Comparison of ENCODE assay signal across 8 mouse cellular contexts in the genomic region with DNA sequence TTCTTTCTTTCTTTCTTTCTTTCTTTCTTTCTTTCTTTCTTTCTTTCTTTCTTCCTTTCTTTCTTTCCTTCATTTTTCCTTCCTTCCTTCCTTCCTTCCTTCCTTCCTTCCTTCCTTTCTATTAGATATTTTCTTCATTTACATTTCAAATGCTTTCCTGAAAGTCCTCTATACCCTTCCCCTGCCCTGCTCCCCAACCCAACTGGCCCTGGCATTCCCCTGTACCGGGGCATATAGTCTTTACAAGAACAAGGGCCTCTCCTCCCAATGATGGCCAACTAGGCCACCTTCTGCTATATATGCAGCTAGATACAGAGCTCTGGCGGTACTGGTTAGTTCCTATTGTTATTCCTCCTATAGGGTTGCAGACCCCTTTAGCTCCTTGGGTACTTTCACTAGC.
DNase-seq lines count a peak whose midpoint lies in the region; TF ChIP-seq lines count a peak whose summit lies in the region.
"Not testable (repeated sequence)": the region's sequence is repeated elsewhere in the genome, so short reads cannot be mapped to it uniquely, and the experiment has no call there.

No protein-coding gene starts in this region.

- not testable (repeated sequence) for H3K4me3 ChIP-seq in gastrocnemius, adult 2 months; heart, adult 2 months; kidney, adult 2 months (ENCODE audit: insufficient read depth, low read depth, low read length)

- H3K27me3 ChIP-seq in heart, adult 2 months (ENCODE audit: control insufficient read depth, insufficient read depth, low read length); kidney, adult 2 months (replicated peaks; ENCODE audit: control insufficient read depth, insufficient read depth, low read length): not testable (repeated sequence)

- not testable (repeated sequence) for H3K9ac ChIP-seq in heart, adult 2 months (ENCODE audit: low read depth, low read length)

- peak; percentile 4 for DNase-seq in adrenal gland, postnatal 10 days
- peak; percentile 26 for DNase-seq in gastrocnemius, adult 2 months
- DNase-seq in heart, adult 2 months: peak; percentile 5 to 17
- DNase-seq in kidney, adult 2 months: peak; percentile 4
- peak; percentile 4 for DNase-seq in lung, postnatal 10 days
- peak; percentile 5 to 17 for DNase-seq in spleen, postnatal 10 days (ENCODE audit: low spot score in 2 of 2)
- peak; percentile 5 to 11 for DNase-seq in thymus, postnatal 10 days (ENCODE audit: low spot score in 2 of 2)
- DNase-seq in urinary bladder, postnatal 10 days (ENCODE audit: low spot score): peak; percentile 10

- not testable (repeated sequence) for TF ChIP-seq CTCF in gastrocnemius, adult 2 months (IDR thresholded peaks at IDR 0.05); heart, adult 2 months (IDR thresholded peaks at IDR 0.05); kidney, adult 2 months (conservative IDR thresholded peaks at IDR 0.05; ENCODE audit: insufficient read depth, insufficient read length, low read depth, low read length)

- not testable (repeated sequence) for TF ChIP-seq POLR2A in heart, adult 2 months (IDR thresholded peaks at IDR 0.05; ENCODE audit: insufficient read depth, low read depth, low read length); kidney, adult 2 months (IDR thresholded peaks at IDR 0.05; ENCODE audit: low read depth, low read length)

- not testable (repeated sequence) for H3K36me3 ChIP-seq in heart, adult 2 months (ENCODE audit: control insufficient read depth, insufficient read depth, low read length); kidney, adult 2 months (ENCODE audit: control insufficient read depth, insufficient read depth, low read length)

- not testable (repeated sequence) for H3K27ac ChIP-seq in gastrocnemius, adult 2 months; heart, adult 2 months; kidney, adult 2 months (ENCODE audit: insufficient read depth, low read depth, low read length)

- TF ChIP-seq EP300 in heart, adult 2 months (IDR thresholded peaks at IDR 0.05; ENCODE audit: insufficient read depth, low read depth, low read length): not testable (repeated sequence)

- not testable (repeated sequence) for H3K4me1 ChIP-seq in heart, adult 2 months (ENCODE audit: control insufficient read depth, insufficient read depth, low read length); kidney, adult 2 months (ENCODE audit: control insufficient read depth, insufficient read depth, low read length)

- intact Hi-C loops in gastrocnemius, adult 2 months (cut with DNase I); heart, adult 2 months (cut with DNase I): not testable (repeated sequence)

- WGBS in heart, adult 2 months: 61% methylated on average over 2 of the region's 2 CpGs
- WGBS in kidney, adult 2 months: 75% methylated on average over 2 of the region's 2 CpGs

- H3K79me2 ChIP-seq in heart, adult 2 months (replicated peaks; ENCODE audit: control insufficient read depth, insufficient read depth, low read length): not testable (repeated sequence)
